In genomic region chr9:123802421-123802820, GRCm38 (mm10) we compare ENCODE assay signal across 23 mouse cellular contexts. TPM values are rescaled to one million over a fixed set of nuclear protein-coding genes. Genes with fewer than 3 reads are reported as not detected.
DNase-seq lines count a peak whose midpoint lies in the region; ATAC-seq and TF ChIP-seq lines count a peak whose summit lies in the region.
"Had no signal": no experiment of that assay in that cellular context is flagged by ENCODE, and none has a peak within 500 bp of the region (broad histone marks: within the 10 kb centered on the region; RNA-seq: fewer than 3 reads in every experiment).

No protein-coding gene starts in this region.

- H3K27me3 ChIP-seq in stomach, postnatal 0 days (ENCODE audit: control insufficient read depth, insufficient read depth, low read length) = no peaks in the 10 kb centered on the region
- no peaks in the 10 kb centered on the region for H3K27me3 ChIP-seq in forebrain, embryonic 10.5 days (ENCODE audit: poor library complexity, severe bottlenecking)
- H3K27me3 ChIP-seq: heart, embryonic 13.5 days; hindbrain, embryonic 12.5 days; hindbrain, embryonic 15.5 days had no signal

- 97% methylated on average over 2 of the region's 2 CpGs for WGBS in stomach, postnatal 0 days
- 94% methylated on average over 2 of the region's 2 CpGs for WGBS in forebrain, embryonic 10.5 days

- H3K4me2 ChIP-seq in stomach, postnatal 0 days (replicated peaks; ENCODE audit: low read depth) = no peak overlapping the region
- H3K4me2 ChIP-seq: heart, embryonic 13.5 days; hindbrain, embryonic 12.5 days; hindbrain, embryonic 15.5 days had no signal

- H3K36me3 ChIP-seq in stomach, postnatal 0 days (ENCODE audit: control insufficient read depth, insufficient read depth, low read length) = peaks cover 12% of the 10 kb centered on the region; the same call in 1 of the 2 replicates
- peaks cover 17% of the 10 kb centered on the region for H3K36me3 ChIP-seq in forebrain, embryonic 10.5 days (replicated peaks)
- H3K36me3 ChIP-seq: hindbrain, embryonic 12.5 days had no signal

- H3K4me1 ChIP-seq in stomach, postnatal 0 days (replicated peaks; ENCODE audit: control insufficient read depth, insufficient read depth) = no peaks in the 10 kb centered on the region
- no peaks in the 10 kb centered on the region for H3K4me1 ChIP-seq in forebrain, embryonic 10.5 days
- H3K4me1 ChIP-seq: heart, embryonic 13.5 days; hindbrain, embryonic 12.5 days; hindbrain, embryonic 15.5 days had no signal

- H3K9me3 ChIP-seq in stomach, postnatal 0 days (ENCODE audit: control insufficient read depth, low read length) = no peaks in the 10 kb centered on the region
- H3K9me3 ChIP-seq in forebrain, embryonic 10.5 days = no peaks in the 10 kb centered on the region
- H3K9me3 ChIP-seq: heart, embryonic 13.5 days; hindbrain, embryonic 12.5 days; hindbrain, embryonic 15.5 days had no signal

- TF ChIP-seq CTCF in stomach, postnatal 0 days (IDR thresholded peaks at IDR 0.05; ENCODE audit: low read depth) = no peak

- 0 out of 2 replicates have a peak, but pooled peaks have one; percentile 14 for ATAC-seq in megakaryocyte progenitor cell, adult 5-6 weeks (replicated peaks; ENCODE audit: poor library complexity)
- no peak for ATAC-seq in stomach, postnatal 0 days (ENCODE audit: low FRiP score, low TSS enrichment)
- ATAC-seq: CD4-positive, CD25-positive, alpha-beta regulatory T cell, adult 4 months; forebrain, embryonic 14.5 days; forebrain, postnatal 0 days had no signal

- no peak overlapping the region for H3K27ac ChIP-seq in stomach, postnatal 0 days (replicated peaks)
- H3K27ac ChIP-seq in forebrain, embryonic 10.5 days = no peak overlapping the region
- H3K27ac ChIP-seq: gastrocnemius, adult 2 months; heart, embryonic 13.5 days; hindbrain, embryonic 12.5 days; hindbrain, embryonic 15.5 days had no signal

- no peak overlapping the region for H3K9ac ChIP-seq in stomach, postnatal 0 days (ENCODE audit: low read length)
- H3K9ac ChIP-seq: forebrain, postnatal 0 days; heart, embryonic 13.5 days; hindbrain, embryonic 12.5 days; hindbrain, embryonic 15.5 days had no signal

- H3K4me3 ChIP-seq in stomach, postnatal 0 days (ENCODE audit: low read depth, low read length) = no peak overlapping the region
- H3K4me3 ChIP-seq in forebrain, embryonic 10.5 days = no peak overlapping the region
- H3K4me3 ChIP-seq: gastrocnemius, adult 2 months; heart, embryonic 13.5 days; hindbrain, embryonic 12.5 days; hindbrain, embryonic 15.5 days had no signal

- no peak for TF ChIP-seq EP300 in stomach, postnatal 0 days (optimal IDR thresholded peaks at IDR 0.05)

- peak; percentile 12 to 14 for DNase-seq in heart, adult 9 months (ENCODE audit: low spot score in 2 of 2)
- no peak for DNase-seq in heart, postnatal 4 days
- DNase-seq in stomach, postnatal 0 days (ENCODE audit: low spot score) = peak; percentile 2
- no peak for DNase-seq in forebrain, embryonic 10.5 days (ENCODE audit: extremely low spot score, low spot score)
- DNase-seq in right cerebral cortex, postnatal 4 days = no peak
- DNase-seq: adrenal gland, postnatal 10 days; adrenal gland, postnatal 36 days; cerebellum, adult 18-20 months; cerebellum, adult 9-10 months; cerebellum, postnatal 14 days; forebrain, postnatal 0 days; gastrocnemius, adult 2 months; gastrocnemius, postnatal 14 days; heart, postnatal 14 days had no signal

RNA-seq across cellular contexts. Expression of gene Cxcr6, which starts 3.9 kb away (rescaled TPM):
- not detected for total RNA-seq in heart, postnatal 4 days (2021)
- total RNA-seq in megakaryocyte progenitor cell, adult 5-6 weeks (2015) = not detected in 2 replicates
- 0.21 TPM in 1 of 2 replicates, not detected in the other for total RNA-seq in megakaryocyte progenitor cell, adult 5-6 weeks (2017)
- polyA plus RNA-seq in stomach, postnatal 0 days (2015; fragmentation: Nextera tagmentation; extraction: Ambion mirVana) = 0.41 and 0.44 TPM in 2 replicates
- polyA plus RNA-seq in forebrain, embryonic 10.5 days (2016; fragmentation: Nextera tagmentation; extraction: Ambion mirVana) = 0.07 and 0.14 TPM in 2 replicates
- total RNA-seq: forebrain, postnatal 0 days; gastrocnemius, postnatal 4 days had no signal
- polyA plus RNA-seq: embryonic facial prominence, embryonic 11.5 days; forebrain, postnatal 0 days had no signal

RNA-seq across cellular contexts. Expression of gene Fyco1, which starts 49.3 kb away (rescaled TPM):
- total RNA-seq in heart, postnatal 4 days (2021) = 100 to 1,000 TPM; 156 to 161 TPM
- 13.0 and 16.4 TPM in 2 replicates for total RNA-seq in megakaryocyte progenitor cell, adult 5-6 weeks (2015)
- 10.9 and 14.6 TPM in 2 replicates for total RNA-seq in megakaryocyte progenitor cell, adult 5-6 weeks (2017)
- polyA plus RNA-seq in stomach, postnatal 0 days (2015; fragmentation: Nextera tagmentation; extraction: Ambion mirVana) = 6.8 and 6.9 TPM in 2 replicates
- 10.2 and 11.1 TPM in 2 replicates for polyA plus RNA-seq in forebrain, embryonic 10.5 days (2016; fragmentation: Nextera tagmentation; extraction: Ambion mirVana)

RNA-seq across cellular contexts. Expression of gene Xcr1, which starts 59.4 kb away (rescaled TPM):
- not detected for total RNA-seq in heart, postnatal 4 days (2021)
- 0.10 and 0.15 TPM in 2 replicates for total RNA-seq in megakaryocyte progenitor cell, adult 5-6 weeks (2015)
- total RNA-seq in megakaryocyte progenitor cell, adult 5-6 weeks (2017) = 0.37 and 0.54 TPM in 2 replicates
- polyA plus RNA-seq in stomach, postnatal 0 days (2015; fragmentation: Nextera tagmentation; extraction: Ambion mirVana) = 0.02 and 0.04 TPM in 2 replicates
- 0.02 and 0.04 TPM in 2 replicates for polyA plus RNA-seq in forebrain, embryonic 10.5 days (2016; fragmentation: Nextera tagmentation; extraction: Ambion mirVana)
- total RNA-seq: forebrain, postnatal 0 days; gastrocnemius, adult 2 months; gastrocnemius, postnatal 14 days; gastrocnemius, postnatal 4 days had no signal
- polyA plus RNA-seq: embryonic facial prominence, embryonic 11.5 days; frontal cortex, adult 2 months; heart, embryonic 13.5 days had no signal

Comparison
In these comparisons a context has a peak if more than half of its experiments do, and no peak if none do; other contexts are left out.
1. DNase-seq: peak in heart, adult 9 months (2 of 2) and stomach, postnatal 0 days (single experiment); none in heart, postnatal 4 days (single experiment), forebrain, embryonic 10.5 days (single experiment) and right cerebral cortex, postnatal 4 days (single experiment).
2. RNA of gene Fyco1, which starts 49.3 kb away (total RNA-seq): 156 to 161 TPM in heart, postnatal 4 days; 10.9 to 16.4 TPM in megakaryocyte progenitor cell, adult 5-6 weeks; every median in the first group is over 4 times any median in the second.